In genomic region chr9:40773869-40774268, GRCm38 (mm10) we compare ENCODE assay signal across 22 mouse cellular contexts.
"Had no signal": no experiment of that assay in that cellular context is flagged by ENCODE, and none has a peak within 500 bp of the region (broad histone marks: within the 10 kb centered on the region; RNA-seq: fewer than 3 reads in every experiment).

No protein-coding gene starts in this region.

- H3K9ac ChIP-seq: heart, embryonic 12.5 days; hindbrain, embryonic 13.5 days; hindbrain, embryonic 15.5 days; kidney, embryonic 15.5 days; limb, embryonic 13.5 days; limb, embryonic 15.5 days; liver, embryonic 14.5 days had no signal

- H3K9me3 ChIP-seq: heart, embryonic 10.5 days; heart, embryonic 12.5 days; hindbrain, embryonic 13.5 days; hindbrain, embryonic 15.5 days; kidney, embryonic 15.5 days; limb, embryonic 13.5 days; limb, embryonic 15.5 days had no signal

- ATAC-seq: hindbrain, postnatal 0 days; intestine, embryonic 16.5 days had no signal

- H3K4me3 ChIP-seq: gastrocnemius, adult 2 months; heart, embryonic 10.5 days; heart, embryonic 12.5 days; hindbrain, embryonic 13.5 days; hindbrain, embryonic 15.5 days; kidney, embryonic 15.5 days; limb, embryonic 13.5 days; limb, embryonic 15.5 days had no signal

- H3K4me2 ChIP-seq: heart, embryonic 12.5 days; hindbrain, embryonic 13.5 days; hindbrain, embryonic 15.5 days; kidney, embryonic 15.5 days; limb, embryonic 13.5 days; limb, embryonic 15.5 days had no signal

- H3K36me3 ChIP-seq: heart, embryonic 10.5 days; heart, embryonic 12.5 days; hindbrain, embryonic 15.5 days had no signal

- H3K27ac ChIP-seq: gastrocnemius, adult 2 months; heart, embryonic 10.5 days; hindbrain, embryonic 13.5 days; hindbrain, embryonic 15.5 days; hindbrain, postnatal 0 days; kidney, embryonic 15.5 days; kidney, postnatal 0 days; limb, embryonic 13.5 days; limb, embryonic 15.5 days; liver, embryonic 14.5 days had no signal

- H3K4me1 ChIP-seq: hindbrain, embryonic 15.5 days; limb, embryonic 13.5 days; limb, embryonic 15.5 days had no signal

- H3K27me3 ChIP-seq: heart, embryonic 12.5 days; hindbrain, embryonic 13.5 days; hindbrain, embryonic 15.5 days; kidney, embryonic 15.5 days; limb, embryonic 13.5 days; limb, embryonic 15.5 days had no signal

- DNase-seq: gastrocnemius, adult 2 months; gastrocnemius, postnatal 10 days; gastrocnemius, postnatal 25 days; heart, adult 18-20 months; heart, postnatal 10 days; kidney, adult 11 months; kidney, postnatal 14 days; kidney, postnatal 36 days; layer of hippocampus, adult 9-11 months; layer of hippocampus, postnatal 36 days; left cerebral cortex, postnatal 4 days had no signal
